Mouse (Mus musculus): ENCODE measurements around the gene Arl11. TPM values are rescaled to one million over a fixed set of nuclear protein-coding genes. Genes with fewer than 3 reads are reported as not detected.

The Arl11 gene
- 0.23 TPM in 1 of 2 replicates, not detected in the other for polyA plus RNA-seq (2014; fragmentation: Nextera tagmentation; extraction: Ambion mirVana)

DNA sequence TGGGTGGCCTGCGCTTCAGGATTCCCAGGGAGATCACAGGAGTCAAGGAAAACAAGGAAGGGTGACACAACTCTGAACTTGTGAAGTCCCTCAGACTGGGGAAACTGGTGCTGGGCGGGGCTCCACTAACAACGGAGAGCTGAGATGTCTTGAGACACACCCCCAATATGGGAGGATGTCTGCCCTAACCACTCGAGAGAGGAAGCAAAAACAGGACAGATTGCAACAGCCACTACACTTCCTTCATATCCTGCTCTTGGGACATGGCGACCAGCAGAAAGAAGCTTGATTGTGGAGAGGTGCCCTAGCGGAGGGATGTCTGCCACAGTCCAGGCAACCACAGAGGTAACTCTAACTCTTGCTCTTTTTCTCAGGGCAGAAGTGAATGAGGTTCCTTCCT, at the start of gene Arl11:
TSS of gene Arl11 (plus strand) at position 161 of the 400 bp plus-strand sequence.
- no peaks in the 10 kb centered on the region for H3K4me1 ChIP-seq (ENCODE audit: control insufficient read depth, insufficient read depth, low read length)
- no peak within 1 kb of the TSS for H3K4me2 ChIP-seq (ENCODE audit: low read depth, severe bottlenecking)
- no peaks in the 10 kb centered on the region for H3K36me3 ChIP-seq (ENCODE audit: control insufficient read depth, insufficient read depth, low read length)
- ATAC-seq (ENCODE audit: insufficient number of reproducible peaks, low FRiP score, low TSS enrichment, low read depth) (no peak), DNase-seq (ENCODE audit: low spot score) (no peak)
- WGBS, result 58% methylated on average over 6 of the region's 6 CpGs
- H3K27me3 ChIP-seq (ENCODE audit: control insufficient read depth, insufficient read depth, low read length), result no peaks in the 10 kb centered on the region
- H3K27ac ChIP-seq (replicated peaks; ENCODE audit: low read depth, low read length), result no peak within 1 kb of the TSS
- H3K4me3 ChIP-seq (ENCODE audit: low read depth, low read length), result no peak within 1 kb of the TSS
- H3K9me3 ChIP-seq (ENCODE audit: control insufficient read depth, low read length), result no peaks in the 10 kb centered on the region
- no peak within 1 kb of the TSS for H3K9ac ChIP-seq (ENCODE audit: low read length)

DNA sequence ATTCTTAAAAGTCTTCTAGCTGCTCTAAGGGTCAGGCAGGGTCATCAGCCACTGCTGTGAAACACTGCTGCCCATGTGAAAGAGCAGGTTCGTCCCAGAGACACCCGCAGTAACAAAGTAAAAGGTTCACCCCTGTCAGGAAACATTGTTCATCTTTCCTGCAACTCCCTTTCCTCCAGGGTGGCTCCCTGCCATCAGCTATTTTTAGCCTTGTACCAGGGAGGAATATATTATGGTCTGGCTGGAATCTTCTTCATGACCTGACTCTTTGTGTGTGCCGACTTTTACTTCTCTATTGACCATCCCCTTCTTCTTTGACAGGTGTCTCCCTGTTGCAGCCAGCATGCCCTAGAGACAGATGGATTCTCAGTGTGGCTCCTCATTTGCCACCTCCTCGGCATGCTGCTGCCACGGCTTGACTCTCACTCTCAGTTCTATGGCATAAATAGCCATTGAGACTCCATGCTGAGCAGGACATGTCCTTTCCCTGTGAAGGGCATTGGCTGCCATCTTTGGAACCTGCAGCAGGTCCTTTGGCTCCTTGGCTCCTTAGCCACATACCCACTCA, 41.6 kb upstream of the Arl11 start:
- Histone ChIP-seq H3K27me3 (ENCODE audit: control insufficient read depth, insufficient read depth, low read length) (0 out of 2 replicates have a peak, but pooled peaks cover 2% of the 10 kb centered on the region), H3K4me3 (ENCODE audit: low read depth, low read length) (no peak overlapping the region), H3K9ac (ENCODE audit: low read length) (no peak overlapping the region), H3K4me1 (ENCODE audit: control insufficient read depth, insufficient read depth, low read length) (no peaks in the 10 kb centered on the region), H3K4me2 (ENCODE audit: low read depth, severe bottlenecking) (no peak overlapping the region), H3K36me3 (ENCODE audit: control insufficient read depth, insufficient read depth, low read length) (no peaks in the 10 kb centered on the region), H3K9me3 (ENCODE audit: control insufficient read depth, low read length) (no peaks in the 10 kb centered on the region), H3K27ac (replicated peaks; ENCODE audit: low read depth, low read length) (no peak overlapping the region)
- WGBS, result 79% methylated on average over 5 of the region's 5 CpGs
- DNase-seq (ENCODE audit: low spot score) (no peak), ATAC-seq (ENCODE audit: insufficient number of reproducible peaks, low FRiP score, low TSS enrichment, low read depth) (no peak)

DNA sequence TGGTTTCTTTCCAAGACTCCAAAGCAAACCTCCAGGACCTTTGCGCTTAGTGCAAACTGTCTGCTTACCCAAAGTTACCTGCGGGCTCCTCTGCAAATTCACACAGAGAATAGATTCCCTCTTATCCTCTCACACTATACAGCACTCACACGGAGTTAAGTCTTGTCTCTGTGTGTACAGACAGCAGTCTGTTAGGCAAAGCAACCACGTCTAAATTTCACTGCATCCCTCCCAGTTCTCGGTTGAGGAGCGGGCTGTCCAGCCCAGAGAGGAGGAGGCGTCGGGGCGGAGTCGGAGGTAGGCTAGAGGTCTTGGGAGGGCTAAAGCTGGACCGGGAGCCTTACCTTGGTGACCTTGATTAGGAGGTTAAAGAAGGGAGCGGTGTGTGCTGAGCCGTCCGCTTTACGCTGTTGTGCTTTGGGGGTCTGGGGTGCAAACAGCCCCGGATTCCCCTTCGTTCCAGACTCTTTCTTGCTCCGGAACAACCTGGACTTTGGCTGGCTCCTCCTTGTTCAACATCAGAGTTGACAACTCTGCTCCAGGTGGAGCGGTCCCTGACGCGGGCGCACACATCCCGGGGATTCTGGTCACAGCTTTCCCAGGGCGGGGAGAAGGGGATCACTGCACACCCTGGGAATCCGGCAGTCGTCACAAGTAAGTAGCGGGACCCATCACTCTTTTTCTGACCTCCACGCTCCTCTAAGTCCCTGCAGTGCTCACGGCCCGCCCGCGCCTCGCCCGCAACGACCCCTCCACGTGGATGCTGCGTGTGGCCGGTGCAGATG, 34.9 kb upstream of the Arl11 start:
- ATAC-seq (ENCODE audit: insufficient number of reproducible peaks, low FRiP score, low TSS enrichment, low read depth) (no peak), DNase-seq (ENCODE audit: low spot score) (peak; percentile 41)
- Histone ChIP-seq H3K27me3 (ENCODE audit: control insufficient read depth, insufficient read depth, low read length) (peaks cover 25% of the 10 kb centered on the region), H3K9me3 (ENCODE audit: control insufficient read depth, low read length) (no peaks in the 10 kb centered on the region), H3K9ac (ENCODE audit: low read length) (no peak overlapping the region; the same call in 1 of the 2 replicates), H3K36me3 (ENCODE audit: control insufficient read depth, insufficient read depth, low read length) (no peaks in the 10 kb centered on the region), H3K27ac (replicated peaks; ENCODE audit: low read depth, low read length) (no peak overlapping the region), H3K4me2 (ENCODE audit: low read depth, severe bottlenecking) (peak overlapping the region; percentile 34), H3K4me1 (ENCODE audit: control insufficient read depth, insufficient read depth, low read length) (0 out of 2 replicates have a peak, but pooled peaks cover 3% of the 10 kb centered on the region), H3K4me3 (ENCODE audit: low read depth, low read length) (peak overlapping the region; percentile 24)
- 9% methylated on average over 38 of the region's 38 CpGs for WGBS

DNA sequence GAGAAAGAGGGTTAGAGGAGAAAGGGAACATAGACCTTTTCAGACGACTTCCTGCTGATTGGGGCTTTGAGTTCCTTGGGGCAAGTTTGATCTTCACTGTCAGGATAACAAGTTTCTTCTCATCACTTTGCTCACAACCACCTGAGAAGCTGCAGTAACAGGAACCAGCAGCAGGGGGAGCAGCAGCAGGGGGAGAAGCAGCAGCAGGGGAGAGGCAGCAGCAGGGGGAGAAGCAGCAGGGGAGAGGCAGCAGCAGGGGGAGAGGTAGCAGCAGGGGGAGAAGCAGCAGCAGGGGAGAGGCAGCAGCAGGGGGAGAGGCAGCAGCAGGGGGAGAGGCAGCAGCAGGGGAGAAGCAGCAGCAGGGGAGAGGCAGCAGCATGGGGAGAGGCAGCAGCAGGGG, 32.3 kb upstream of the Arl11 start:
- Histone ChIP-seq H3K36me3 (ENCODE audit: control insufficient read depth, insufficient read depth, low read length) (no peaks in the 10 kb centered on the region), H3K27me3 (ENCODE audit: control insufficient read depth, insufficient read depth, low read length) (peaks cover 23% of the 10 kb centered on the region), H3K9me3 (ENCODE audit: control insufficient read depth, low read length) (no peaks in the 10 kb centered on the region), H3K4me1 (ENCODE audit: control insufficient read depth, insufficient read depth, low read length) (0 out of 2 replicates have a peak, but pooled peaks cover 3% of the 10 kb centered on the region), H3K4me3 (ENCODE audit: low read depth, low read length) (no peak overlapping the region), H3K4me2 (ENCODE audit: low read depth, severe bottlenecking) (no peak overlapping the region), H3K27ac (replicated peaks; ENCODE audit: low read depth, low read length) (no peak overlapping the region), H3K9ac (ENCODE audit: low read length) (no peak overlapping the region)
- ATAC-seq (ENCODE audit: insufficient number of reproducible peaks, low FRiP score, low TSS enrichment, low read depth) (no peak), DNase-seq (ENCODE audit: low spot score) (peak; percentile 65)
- WGBS, result 34% methylated on average over 1 of the region's 1 CpGs

DNA sequence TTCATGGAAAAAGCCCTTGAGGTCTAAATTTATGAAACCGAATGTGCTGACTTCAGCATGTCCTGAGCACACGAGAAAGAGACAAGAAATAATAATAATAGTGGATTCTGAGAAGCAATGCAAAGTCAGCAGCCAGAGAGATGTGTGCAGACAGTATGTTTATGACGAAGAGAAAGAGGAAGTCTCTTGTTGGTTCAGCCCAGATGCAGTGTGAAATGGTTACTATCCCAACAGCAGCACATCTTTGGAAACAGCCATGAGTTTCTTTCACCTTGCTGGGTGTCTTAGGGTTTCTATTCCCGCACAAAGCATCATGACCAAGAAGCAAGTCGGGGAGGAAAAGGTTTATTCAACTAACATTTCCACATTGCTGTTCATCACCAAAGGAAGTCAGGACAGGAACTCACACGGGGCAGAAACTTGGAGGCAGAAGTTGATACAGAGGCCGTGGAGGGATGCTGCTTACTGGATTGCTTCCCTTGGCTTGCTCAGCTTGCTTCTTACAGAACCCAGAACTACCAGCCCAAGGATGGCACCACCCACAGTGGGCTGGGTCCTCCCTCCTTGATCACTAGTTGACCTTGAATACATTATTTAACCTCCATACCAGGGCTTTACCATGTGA, 30.8 kb upstream of the Arl11 start:
- WGBS, result 89% methylated on average over 7 of the region's 7 CpGs
- ATAC-seq (ENCODE audit: insufficient number of reproducible peaks, low FRiP score, low TSS enrichment, low read depth), result no peak

DNA sequence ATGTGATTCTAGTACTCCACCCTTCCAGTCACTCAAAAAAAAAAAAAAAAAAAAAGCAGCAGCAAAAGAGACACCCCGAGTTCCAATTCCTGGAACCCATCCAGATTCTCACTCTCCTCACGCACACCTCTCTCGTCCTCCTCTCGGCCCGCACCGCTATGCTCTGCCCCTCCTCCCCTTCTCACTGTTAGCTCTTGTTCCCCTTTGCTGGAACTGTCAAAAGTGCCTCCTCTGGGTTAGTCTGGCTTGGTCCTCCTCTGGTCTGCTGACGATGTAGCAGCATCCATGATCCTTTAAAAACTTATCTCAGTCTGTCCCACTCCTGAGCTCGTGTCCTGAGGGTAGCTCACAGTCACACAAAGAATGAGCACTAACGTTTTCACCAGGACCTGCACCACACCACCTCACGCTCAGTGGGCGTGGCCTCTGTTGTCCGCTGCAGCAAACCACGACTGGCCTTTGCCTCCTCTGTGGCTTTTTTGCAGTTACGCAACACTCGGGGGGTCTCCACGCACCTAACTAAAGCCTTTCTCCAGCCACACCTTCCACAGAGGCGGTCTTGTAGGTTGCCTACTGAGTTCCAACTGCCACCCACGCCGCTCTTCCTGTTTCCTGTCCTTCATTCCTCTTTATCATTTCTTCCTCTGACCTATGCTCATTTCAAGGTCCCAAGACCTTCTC, 20.8 kb upstream of the Arl11 start:
- WGBS, result 67% methylated on average over 19 of the region's 19 CpGs
- no peak for DNase-seq (ENCODE audit: low spot score)
- ATAC-seq (ENCODE audit: insufficient number of reproducible peaks, low FRiP score, low TSS enrichment, low read depth), result no peak
- no peak overlapping the region for H3K9ac ChIP-seq (ENCODE audit: low read length)
- H3K9me3 ChIP-seq (ENCODE audit: control insufficient read depth, low read length), result no peaks in the 10 kb centered on the region
- no peaks in the 10 kb centered on the region for H3K27me3 ChIP-seq (ENCODE audit: control insufficient read depth, insufficient read depth, low read length)
- no peak overlapping the region for H3K4me3 ChIP-seq (ENCODE audit: low read depth, low read length)
- H3K27ac ChIP-seq (replicated peaks; ENCODE audit: low read depth, low read length), result no peak overlapping the region
- no peak overlapping the region for H3K4me2 ChIP-seq (ENCODE audit: low read depth, severe bottlenecking)
- no peaks in the 10 kb centered on the region for H3K4me1 ChIP-seq (ENCODE audit: control insufficient read depth, insufficient read depth, low read length)
- no peaks in the 10 kb centered on the region for H3K36me3 ChIP-seq (ENCODE audit: control insufficient read depth, insufficient read depth, low read length)

More for the DNA sequence above, 30.8 kb upstream of the Arl11 start:
- Histone ChIP-seq H3K27ac (replicated peaks; ENCODE audit: low read depth, low read length) (no peak overlapping the region), H3K36me3 (ENCODE audit: control insufficient read depth, insufficient read depth, low read length) (no peaks in the 10 kb centered on the region), H3K4me3 (ENCODE audit: low read depth, low read length) (no peak overlapping the region), H3K27me3 (ENCODE audit: control insufficient read depth, insufficient read depth, low read length) (peaks cover 19% of the 10 kb centered on the region), H3K9ac (ENCODE audit: low read length) (no peak overlapping the region), H3K4me1 (ENCODE audit: control insufficient read depth, insufficient read depth, low read length) (0 out of 2 replicates have a peak, but pooled peaks cover 3% of the 10 kb centered on the region), H3K9me3 (ENCODE audit: control insufficient read depth, low read length) (no peaks in the 10 kb centered on the region), H3K4me2 (ENCODE audit: low read depth, severe bottlenecking) (no peak overlapping the region)
- DNase-seq (ENCODE audit: low spot score), result no peak

DNA sequence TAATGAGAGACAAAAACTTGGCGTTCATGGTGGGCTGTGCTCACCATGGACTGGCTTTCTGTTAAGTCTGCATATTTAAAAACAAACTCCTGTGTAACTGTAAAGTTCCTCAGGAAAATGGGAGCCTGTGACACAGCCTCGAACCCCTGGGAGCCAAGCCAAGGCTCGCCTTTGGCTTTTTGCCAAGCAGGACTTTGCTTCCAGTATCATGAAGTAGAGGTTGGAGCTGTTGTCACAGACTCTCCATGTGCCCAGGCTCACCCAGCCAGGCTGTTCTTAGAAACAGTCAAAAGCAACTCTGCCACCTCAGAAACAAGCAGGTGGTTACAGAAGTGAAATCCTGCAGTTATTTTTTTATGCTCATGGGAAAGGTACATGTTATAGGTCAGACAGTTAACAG, 18.9 kb upstream of the Arl11 start:
- ATAC-seq (ENCODE audit: insufficient number of reproducible peaks, low FRiP score, low TSS enrichment, low read depth) (no peak), DNase-seq (ENCODE audit: low spot score) (no peak)
- 84% methylated on average over 3 of the region's 3 CpGs for WGBS

More for the DNA sequence above, 18.9 kb upstream of the Arl11 start:
- no peaks in the 10 kb centered on the region for H3K27me3 ChIP-seq (ENCODE audit: control insufficient read depth, insufficient read depth, low read length)
- no peak overlapping the region for H3K9ac ChIP-seq (ENCODE audit: low read length)
- no peaks in the 10 kb centered on the region for H3K9me3 ChIP-seq (ENCODE audit: control insufficient read depth, low read length)
- H3K4me2 ChIP-seq (ENCODE audit: low read depth, severe bottlenecking), result no peak overlapping the region
- H3K27ac ChIP-seq (replicated peaks; ENCODE audit: low read depth, low read length), result no peak overlapping the region
- no peak overlapping the region for H3K4me3 ChIP-seq (ENCODE audit: low read depth, low read length)
- H3K4me1 ChIP-seq (ENCODE audit: control insufficient read depth, insufficient read depth, low read length), result no peaks in the 10 kb centered on the region
- H3K36me3 ChIP-seq (ENCODE audit: control insufficient read depth, insufficient read depth, low read length), result no peaks in the 10 kb centered on the region

Data from limb, embryonic 11.5 days (tissue).